Mouse (Mus musculus) cerebellum, postnatal 10 days (tissue): ENCODE results near the gene Phf7.

Experiments used
- DNase-seq, 2 experiments: peaks; one replicate each; pipeline ENCODE4 v3.0.0; 2021; ENCODE audit warnings: mixed read lengths in 2 of 2

The Phf7 gene

GRCm38 (mm10) chr14:31251084-31251604 is at the start of gene Phf7, which contains the start of gene Bap1:
Phf7 (minus strand) TSS chr14:31251317.
Bap1 (plus strand) TSS chr14:31251450.
- DNase-seq: peak; percentile 99

GRCm38 (mm10) chr14:31285728-31286127 is 34.6 kb upstream of the Phf7 start:
- DNase-seq: no peak

- peak; percentile 88 to 93 for DNase-seq
These were observed 21.0 kb upstream of the Phf7 start for GRCm38 (mm10) chr14:31272164-31272563.

- DNase-seq: no peak
These were observed 20.0 kb upstream of the Phf7 start for GRCm38 (mm10) chr14:31271121-31271520.

GRCm38 (mm10) chr14:31269456-31270100 is 18.5 kb upstream of the Phf7 start:
- DNase-seq: peak; percentile 71

GRCm38 (mm10) chr14:31268301-31269001 is 17.3 kb upstream of the Phf7 start:
- peak; percentile 34 to 44 for DNase-seq

GRCm38 (mm10) chr14:31267649-31268048 is 16.5 kb upstream of the Phf7 start:
- DNase-seq: no peak

- no peak for DNase-seq
These were observed 9.8 kb upstream of the Phf7 start for GRCm38 (mm10) chr14:31260932-31261331.

- DNase-seq: no peak
These were observed 9.3 kb upstream of the Phf7 start for GRCm38 (mm10) chr14:31260374-31260773.

- DNase-seq: no peak
These were observed 7.4 kb upstream of the Phf7 start for GRCm38 (mm10) chr14:31258476-31259050.

- no peak for DNase-seq
These were observed 974 bp upstream of the Phf7 start for GRCm38 (mm10) chr14:31252091-31252490.

- no peak for DNase-seq
These were observed 509 bp upstream of the Phf7 start for GRCm38 (mm10) chr14:31251626-31252025.

- DNase-seq: no peak
These were observed 664 bp downstream of the Phf7 start for GRCm38 (mm10) chr14:31250222-31251083.

GRCm38 (mm10) chr14:31248396-31248795 is 2.7 kb downstream of the Phf7 start:
- no peak for DNase-seq

GRCm38 (mm10) chr14:31245946-31246345 is 5.2 kb downstream of the Phf7 start:
- DNase-seq: peak; percentile 55 to 59

GRCm38 (mm10) chr14:31244777-31245176 is 6.3 kb downstream of the Phf7 start:
- no peak for DNase-seq

GRCm38 (mm10) chr14:31240528-31240927 is 10.6 kb downstream of the Phf7 start:
- no peak for DNase-seq

- no peak for DNase-seq
These were observed 13.8 kb downstream of the Phf7 start for GRCm38 (mm10) chr14:31237101-31237882.

- DNase-seq: peak; percentile 93
These were observed 17.0 kb downstream of the Phf7 start for GRCm38 (mm10) chr14:31233996-31234591.

GRCm38 (mm10) chr14:31233070-31233995 is 17.8 kb downstream of the Phf7 start:
- DNase-seq: no peak
